In genomic region chr9:103860658-103861377, GRCm38 (mm10) we compare ENCODE assay signal across 15 mouse cellular contexts.
DNase-seq lines count a peak whose midpoint lies in the region; ATAC-seq lines count a peak whose summit lies in the region.
"Had no signal": no experiment of that assay in that cellular context is flagged by ENCODE, and none has a peak within 500 bp of the region (broad histone marks: within the 10 kb centered on the region; RNA-seq: fewer than 3 reads in every experiment).

No protein-coding gene starts in this region.

- H3K27ac ChIP-seq in intestine, embryonic 15.5 days = 0 out of 2 replicates have a peak overlapping the region, but pooled peaks have one; percentile 11
- H3K27ac ChIP-seq in intestine, embryonic 16.5 days (ENCODE audit: low read length) = no peak overlapping the region
- no peak overlapping the region for H3K27ac ChIP-seq in stomach, embryonic 15.5 days
- no peak overlapping the region for H3K27ac ChIP-seq in forebrain, embryonic 15.5 days (replicated peaks)
- H3K27ac ChIP-seq: hindbrain, embryonic 14.5 days had no signal

- no peak for ATAC-seq in intestine, embryonic 15.5 days
- ATAC-seq in intestine, embryonic 16.5 days = no peak
- no peak for ATAC-seq in stomach, embryonic 15.5 days (ENCODE audit: insufficient read depth, low FRiP score, low read depth)
- no peak for ATAC-seq in forebrain, embryonic 15.5 days (replicated peaks)
- ATAC-seq: activated CD4-positive, CD25-positive, alpha-beta regulatory T cell, adult 4 months had no signal

- no peaks in the 10 kb centered on the region for H3K4me1 ChIP-seq in intestine, embryonic 15.5 days (replicated peaks)
- no peaks in the 10 kb centered on the region for H3K4me1 ChIP-seq in intestine, embryonic 16.5 days (ENCODE audit: control insufficient read depth, insufficient read depth, low read length)
- no peaks in the 10 kb centered on the region for H3K4me1 ChIP-seq in stomach, embryonic 15.5 days
- H3K4me1 ChIP-seq in forebrain, embryonic 15.5 days = no peaks in the 10 kb centered on the region

- WGBS in intestine, embryonic 15.5 days = 47% methylated on average over 12 of the region's 12 CpGs
- 42% methylated on average over 12 of the region's 12 CpGs for WGBS in intestine, embryonic 16.5 days
- 32% methylated on average over 12 of the region's 12 CpGs for WGBS in stomach, embryonic 15.5 days
- WGBS in forebrain, embryonic 15.5 days = 45% methylated on average over 12 of the region's 12 CpGs

- H3K9ac ChIP-seq in intestine, embryonic 15.5 days = no peak overlapping the region
- H3K9ac ChIP-seq in intestine, embryonic 16.5 days (ENCODE audit: low read depth, low read length) = no peak overlapping the region
- H3K9ac ChIP-seq in stomach, embryonic 15.5 days = no peak overlapping the region
- no peak overlapping the region for H3K9ac ChIP-seq in forebrain, embryonic 15.5 days (replicated peaks)
- H3K9ac ChIP-seq: hindbrain, embryonic 14.5 days had no signal

- DNase-seq in embryo, embryonic 11 days = peak; percentile 11
- no peak for DNase-seq in embryo, embryonic 10 days (ENCODE audit: low spot score)
- peak; percentile 33 to 42 for DNase-seq in lung, adult 18-20 months
- DNase-seq in urinary bladder, postnatal 25 days (ENCODE audit: low spot score) = no peak
- DNase-seq: cerebellum, postnatal 25 days; gastrocnemius, postnatal 14 days; liver had no signal

- no peaks in the 10 kb centered on the region for H3K36me3 ChIP-seq in intestine, embryonic 15.5 days
- H3K36me3 ChIP-seq in intestine, embryonic 16.5 days (ENCODE audit: control insufficient read depth, insufficient read depth, low read length) = no peaks in the 10 kb centered on the region
- H3K36me3 ChIP-seq in stomach, embryonic 15.5 days = no peaks in the 10 kb centered on the region
- no peaks in the 10 kb centered on the region for H3K36me3 ChIP-seq in forebrain, embryonic 15.5 days

- no peaks in the 10 kb centered on the region for H3K27me3 ChIP-seq in intestine, embryonic 15.5 days (replicated peaks)
- H3K27me3 ChIP-seq in intestine, embryonic 16.5 days (replicated peaks; ENCODE audit: control insufficient read depth, insufficient read depth, low read length) = no peaks in the 10 kb centered on the region
- H3K27me3 ChIP-seq in stomach, embryonic 15.5 days (replicated peaks) = no peaks in the 10 kb centered on the region
- no peaks in the 10 kb centered on the region for H3K27me3 ChIP-seq in forebrain, embryonic 15.5 days

- no peaks in the 10 kb centered on the region for H3K9me3 ChIP-seq in intestine, embryonic 15.5 days
- no peaks in the 10 kb centered on the region for H3K9me3 ChIP-seq in intestine, embryonic 16.5 days (ENCODE audit: control insufficient read depth, low read length)
- no peaks in the 10 kb centered on the region for H3K9me3 ChIP-seq in stomach, embryonic 15.5 days
- H3K9me3 ChIP-seq in forebrain, embryonic 15.5 days = no peaks in the 10 kb centered on the region

- no peak overlapping the region for H3K4me2 ChIP-seq in intestine, embryonic 15.5 days (replicated peaks)
- no peak overlapping the region for H3K4me2 ChIP-seq in intestine, embryonic 16.5 days (ENCODE audit: low read depth, low read length)
- peak overlapping the region; percentile 5 for H3K4me2 ChIP-seq in stomach, embryonic 15.5 days
- H3K4me2 ChIP-seq in forebrain, embryonic 15.5 days (replicated peaks) = no peak overlapping the region
- H3K4me2 ChIP-seq: hindbrain, embryonic 14.5 days; midbrain, embryonic 11.5 days had no signal

- no peak overlapping the region for H3K4me3 ChIP-seq in intestine, embryonic 15.5 days (replicated peaks)
- H3K4me3 ChIP-seq in intestine, embryonic 16.5 days (ENCODE audit: low read length) = no peak overlapping the region
- no peak overlapping the region for H3K4me3 ChIP-seq in stomach, embryonic 15.5 days (replicated peaks)
- no peak overlapping the region for H3K4me3 ChIP-seq in forebrain, embryonic 15.5 days
- H3K4me3 ChIP-seq: erythroblast, embryonic 14.5 days had no signal

Comparison
In these comparisons a context has a peak if more than half of its experiments do, and no peak if none do; other contexts are left out.
1. DNase-seq: peak in embryo, embryonic 11 days (single experiment) and lung, adult 18-20 months (2 of 2); none in embryo, embryonic 10 days (single experiment) and urinary bladder, postnatal 25 days (single experiment).